Mouse (Mus musculus): ENCODE results near the gene Hk3. TPM values are rescaled to one million over a fixed set of nuclear protein-coding genes. Genes with fewer than 3 reads are reported as not detected.

Gene Hk3
- polyA plus RNA-seq, 1 experiment: not detected

DNA sequence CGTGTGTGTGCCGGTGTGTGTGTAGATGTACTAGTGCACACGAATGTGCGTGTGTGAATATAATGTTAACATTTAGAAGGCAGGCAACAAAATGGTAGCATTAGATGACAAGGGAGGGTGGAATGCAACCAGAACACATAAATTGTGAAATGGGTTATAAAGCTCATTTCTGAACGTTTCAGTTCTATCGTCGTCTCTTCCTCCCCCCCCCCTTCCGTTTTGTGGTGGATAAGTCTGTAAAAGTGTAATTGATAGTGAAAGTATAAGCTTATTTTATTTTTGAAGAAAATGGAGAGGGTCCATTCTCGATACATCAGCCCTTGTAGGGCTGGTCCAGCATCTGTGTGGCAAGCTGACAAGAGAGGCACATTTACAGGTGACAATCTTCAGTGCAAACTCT is 2.5 kb downstream of the Hk3 start:
- H3K4me3 ChIP-seq (ENCODE audit: insufficient read depth, poor library complexity, severe bottlenecking): no peak overlapping the region
- no peaks in the 10 kb centered on the region for H3K79me3 ChIP-seq (ENCODE audit: low read depth)
- H3ac ChIP-seq (ENCODE audit: control insufficient read depth, insufficient read length, low read depth): no peak overlapping the region
- peaks cover 28% of the 10 kb centered on the region for H3K27me3 ChIP-seq (ENCODE audit: control insufficient read depth, insufficient read depth, insufficient read length)
- H3K36me3 ChIP-seq (ENCODE audit: control insufficient read depth, insufficient read depth): no peaks in the 10 kb centered on the region
- no peaks in the 10 kb centered on the region for H3K79me2 ChIP-seq (ENCODE audit: control insufficient read depth, insufficient read depth)
- TF ChIP-seq USF1 (IDR thresholded peaks at IDR 0.05; ENCODE audit: low read depth) (no peak), CEBPB (IDR thresholded peaks at IDR 0.05; ENCODE audit: low read depth) (no peak), MYOG (IDR thresholded peaks at IDR 0.05; ENCODE audit: control insufficient read depth, extremely low read depth, insufficient read length) (no peak), CTCF (IDR thresholded peaks at IDR 0.05; ENCODE audit: control insufficient read depth, insufficient read depth, insufficient read length) (no peak), MAX (IDR thresholded peaks at IDR 0.05) (no peak), MYOD1 (IDR thresholded peaks at IDR 0.05; ENCODE audit: control insufficient read depth, insufficient read length, low read depth) (no peak), FOSL1 (IDR thresholded peaks at IDR 0.05; ENCODE audit: insufficient read depth, low read length, poor library complexity, severe bottlenecking) (no peak)

DNA sequence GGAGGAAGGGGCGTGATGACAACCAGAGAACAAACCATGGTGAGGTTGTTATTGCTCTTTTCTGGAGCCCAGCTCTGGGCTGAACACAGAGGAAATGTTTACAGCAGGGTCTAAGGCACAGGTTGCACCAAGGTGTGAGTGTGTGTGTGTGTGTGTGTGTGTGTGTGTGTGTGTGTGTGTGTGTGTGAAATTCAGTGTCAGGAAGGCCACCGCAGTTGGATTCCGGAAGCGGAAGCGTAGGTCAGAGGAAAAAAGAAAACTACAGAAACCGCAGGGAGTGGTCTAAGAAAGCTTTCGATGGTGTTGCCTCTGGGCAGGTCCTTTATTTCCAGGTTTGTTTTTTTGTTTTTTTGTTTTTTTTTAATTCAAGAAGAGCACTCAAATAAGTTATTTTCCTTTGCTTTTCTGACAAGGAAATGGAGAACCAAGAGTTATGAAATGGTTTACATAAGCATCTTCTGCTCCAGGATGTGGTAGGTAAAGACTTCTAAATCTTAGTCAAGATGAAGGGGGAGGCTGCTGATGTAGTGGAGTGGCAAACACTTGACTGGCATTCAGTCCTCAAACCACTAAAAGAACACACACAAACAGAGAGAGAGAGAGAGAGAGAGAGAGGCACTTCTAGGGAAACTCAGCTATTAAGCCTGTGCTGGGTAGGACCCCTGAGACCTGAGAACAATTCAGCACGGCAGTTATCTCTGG is 3.1 kb downstream of the Hk3 start:
- TF ChIP-seq USF1 (IDR thresholded peaks at IDR 0.05; ENCODE audit: low read depth) (no peak), CEBPB (IDR thresholded peaks at IDR 0.05; ENCODE audit: low read depth) (no peak), FOSL1 (IDR thresholded peaks at IDR 0.05; ENCODE audit: insufficient read depth, low read length, poor library complexity, severe bottlenecking) (no peak), CTCF (IDR thresholded peaks at IDR 0.05; ENCODE audit: control insufficient read depth, insufficient read depth, insufficient read length) (no peak), MYOG (IDR thresholded peaks at IDR 0.05; ENCODE audit: control insufficient read depth, extremely low read depth, insufficient read length) (no peak)
- H3K79me3 ChIP-seq (ENCODE audit: low read depth): no peaks in the 10 kb centered on the region
- H3K79me2 ChIP-seq (ENCODE audit: control insufficient read depth, insufficient read depth): no peaks in the 10 kb centered on the region
- H3K36me3 ChIP-seq (ENCODE audit: control insufficient read depth, insufficient read depth): no peaks in the 10 kb centered on the region
- no peak overlapping the region for H3K4me3 ChIP-seq (ENCODE audit: insufficient read depth, poor library complexity, severe bottlenecking)
- no peak overlapping the region for H3ac ChIP-seq (ENCODE audit: control insufficient read depth, insufficient read length, low read depth)
- H3K27me3 ChIP-seq (ENCODE audit: control insufficient read depth, insufficient read depth, insufficient read length): peaks cover 28% of the 10 kb centered on the region

DNA sequence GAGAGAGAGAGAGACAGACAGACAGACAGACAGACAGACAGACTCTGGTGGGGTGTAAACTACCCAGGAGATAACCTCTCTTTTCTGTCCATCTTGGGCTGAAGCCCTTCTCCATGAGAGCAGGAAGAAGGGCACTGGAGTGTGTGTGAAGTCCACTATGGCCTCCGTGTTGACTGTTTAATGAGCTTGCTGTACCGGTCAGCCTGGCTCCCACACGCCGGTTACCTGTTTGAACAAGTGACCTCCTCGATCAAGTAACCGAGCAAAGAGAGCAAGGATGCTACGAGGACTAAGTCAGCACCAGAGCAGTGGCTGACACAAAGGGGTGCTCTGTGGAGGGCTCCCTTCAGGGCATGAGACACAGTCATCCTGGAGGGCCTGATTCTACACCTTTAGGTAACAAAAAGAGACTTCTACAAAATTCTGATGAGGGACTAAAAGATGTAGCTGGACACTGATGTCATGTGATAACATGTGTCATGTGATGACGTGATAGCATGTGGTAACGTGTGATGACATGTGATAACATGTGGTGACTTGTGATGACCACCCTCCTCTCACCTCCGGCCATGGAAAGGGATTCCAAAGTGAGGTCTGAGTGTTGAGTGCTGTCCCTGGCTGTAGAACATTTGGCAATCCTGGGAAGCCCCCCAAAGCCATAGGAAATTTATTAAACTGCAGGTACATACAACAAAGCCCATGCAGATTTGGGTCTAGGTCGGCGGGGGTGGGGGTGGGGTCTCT is 3.9 kb downstream of the Hk3 start:
- Histone ChIP-seq H3K4me3 (ENCODE audit: insufficient read depth, poor library complexity, severe bottlenecking) (no peak overlapping the region), H3K79me3 (ENCODE audit: low read depth) (no peaks in the 10 kb centered on the region), H3K79me2 (ENCODE audit: control insufficient read depth, insufficient read depth) (no peaks in the 10 kb centered on the region), H3K36me3 (ENCODE audit: control insufficient read depth, insufficient read depth) (no peaks in the 10 kb centered on the region), H3K27me3 (ENCODE audit: control insufficient read depth, insufficient read depth, insufficient read length) (peaks cover 29% of the 10 kb centered on the region), H3ac (ENCODE audit: control insufficient read depth, insufficient read length, low read depth) (no peak overlapping the region)
- no peak for TF ChIP-seq MYOD1 (IDR thresholded peaks at IDR 0.05; ENCODE audit: control insufficient read depth, insufficient read length, low read depth)
- TF ChIP-seq USF1 (IDR thresholded peaks at IDR 0.05; ENCODE audit: low read depth): no peak
- TF ChIP-seq CEBPB (IDR thresholded peaks at IDR 0.05; ENCODE audit: low read depth): no peak
- no peak for TF ChIP-seq CTCF (IDR thresholded peaks at IDR 0.05; ENCODE audit: control insufficient read depth, insufficient read depth, insufficient read length)
- no peak for TF ChIP-seq MAX (IDR thresholded peaks at IDR 0.05)
- no peak for TF ChIP-seq FOSL1 (IDR thresholded peaks at IDR 0.05; ENCODE audit: insufficient read depth, low read length, poor library complexity, severe bottlenecking)
- no peak for TF ChIP-seq MYOG (IDR thresholded peaks at IDR 0.05; ENCODE audit: control insufficient read depth, extremely low read depth, insufficient read length)

DNA sequence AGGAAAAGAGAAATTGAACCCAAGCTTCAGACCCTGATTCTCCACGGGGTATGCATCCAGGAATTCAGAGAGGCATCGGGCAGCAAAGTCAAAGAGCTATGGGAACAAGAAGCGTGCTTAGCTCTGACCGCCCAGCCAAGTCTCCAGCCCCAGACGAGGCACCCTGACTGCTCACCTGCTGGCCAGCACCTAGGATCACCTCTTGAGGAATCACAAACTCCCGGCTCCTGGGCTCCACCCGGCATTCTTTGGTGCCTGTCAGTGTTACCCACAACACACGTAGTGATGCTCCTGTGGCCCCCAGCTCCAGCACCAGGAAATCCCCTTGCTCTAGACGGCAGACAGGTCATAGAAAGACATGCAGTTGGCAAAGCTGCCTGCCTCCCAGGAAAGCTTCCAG is 6.7 kb downstream of the Hk3 start:
- TF ChIP-seq MAX (IDR thresholded peaks at IDR 0.05): no peak
- H3K4me3 ChIP-seq (ENCODE audit: insufficient read depth, poor library complexity, severe bottlenecking): no peak overlapping the region
- peaks cover 52% of the 10 kb centered on the region for H3K27me3 ChIP-seq (ENCODE audit: control insufficient read depth, insufficient read depth, insufficient read length)
- no peaks in the 10 kb centered on the region for H3K79me3 ChIP-seq (ENCODE audit: low read depth)
- H3K79me2 ChIP-seq (ENCODE audit: control insufficient read depth, insufficient read depth): no peaks in the 10 kb centered on the region
- H3ac ChIP-seq (ENCODE audit: control insufficient read depth, insufficient read length, low read depth): no peak overlapping the region
- H3K36me3 ChIP-seq (ENCODE audit: control insufficient read depth, insufficient read depth): no peaks in the 10 kb centered on the region

DNA sequence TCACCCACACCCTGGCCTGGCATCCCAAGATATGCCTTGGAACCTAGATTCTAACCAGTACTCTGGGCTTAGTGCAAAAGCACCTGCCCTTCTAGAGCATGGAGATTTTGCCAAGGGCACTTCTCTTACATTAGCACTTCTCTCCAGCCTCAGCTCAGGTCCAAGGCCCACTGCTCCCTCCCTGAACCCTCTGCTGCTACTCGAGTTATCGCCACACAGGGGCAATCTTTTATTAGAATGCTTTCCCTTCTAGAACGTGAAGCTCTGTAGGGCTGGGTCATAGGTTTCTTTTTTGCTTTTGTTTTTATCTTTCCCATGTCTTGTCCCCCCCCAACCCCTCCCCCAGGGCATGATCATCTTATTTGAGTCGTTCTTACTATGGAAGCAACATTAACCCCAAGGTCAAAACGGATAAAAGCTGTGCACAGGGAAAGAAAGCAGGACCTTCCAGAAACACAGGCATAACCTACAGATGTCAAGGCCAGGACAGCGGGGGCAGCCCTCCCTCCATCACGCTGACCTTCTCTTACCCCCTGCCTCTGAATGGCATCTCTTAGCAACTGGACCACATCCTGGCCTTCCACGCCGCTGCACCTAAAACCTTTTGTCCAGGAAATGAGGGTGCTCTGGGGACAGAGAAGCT is 7.4 kb downstream of the Hk3 start:
- H3K27me3 ChIP-seq (ENCODE audit: control insufficient read depth, insufficient read depth, insufficient read length): peaks cover 56% of the 10 kb centered on the region
- H3K79me2 ChIP-seq (ENCODE audit: control insufficient read depth, insufficient read depth): no peaks in the 10 kb centered on the region
- H3K36me3 ChIP-seq (ENCODE audit: control insufficient read depth, insufficient read depth): no peaks in the 10 kb centered on the region
- no peak overlapping the region for H3ac ChIP-seq (ENCODE audit: control insufficient read depth, insufficient read length, low read depth)
- TF ChIP-seq CEBPB (IDR thresholded peaks at IDR 0.05; ENCODE audit: low read depth) (no peak), USF1 (IDR thresholded peaks at IDR 0.05; ENCODE audit: low read depth) (no peak), MYOD1 (IDR thresholded peaks at IDR 0.05; ENCODE audit: control insufficient read depth, insufficient read length, low read depth) (no peak), MAX (IDR thresholded peaks at IDR 0.05) (no peak), MYOG (IDR thresholded peaks at IDR 0.05; ENCODE audit: control insufficient read depth, extremely low read depth, insufficient read length) (no peak), CTCF (IDR thresholded peaks at IDR 0.05; ENCODE audit: control insufficient read depth, insufficient read depth, insufficient read length) (no peak), FOSL1 (IDR thresholded peaks at IDR 0.05; ENCODE audit: insufficient read depth, low read length, poor library complexity, severe bottlenecking) (no peak)
- no peak overlapping the region for H3K4me3 ChIP-seq (ENCODE audit: insufficient read depth, poor library complexity, severe bottlenecking)
- no peaks in the 10 kb centered on the region for H3K79me3 ChIP-seq (ENCODE audit: low read depth)
